Mouse (Mus musculus) gastrocnemius, adult 2 months (tissue): ENCODE measurements around the gene Gfpt2. TPM values are rescaled to one million over a fixed set of nuclear protein-coding genes. Genes with fewer than 3 reads are reported as not detected.
"Not testable (repeated sequence)": the region's sequence is repeated elsewhere in the genome, so short reads cannot be mapped to it uniquely, and the experiment has no call there.

Experiments
- DNase-seq: peaks from one replicate; pipeline ENCODE4 v3.0.0; 2022
- H3K27ac ChIP-seq: fragments of 200-600 bp; 2 replicates; pipeline ENCODE4 v1.8.1; 2022; ENCODE audit warnings: mild to moderate bottlenecking
- H3K4me3 ChIP-seq: fragments of 200-600 bp; 2 replicates; pipeline ENCODE4 v1.8.1; 2022; ENCODE audit warnings: mild to moderate bottlenecking, moderate library complexity
- CTCF ChIP-seq: fragments of 200-600 bp; IDR thresholded peaks from 2 replicates; pipeline ENCODE4 v1.8.1; 2022; ENCODE audit warnings: antibody characterized with exemption, mild to moderate bottlenecking, moderate library complexity
- intact Hi-C: fragments of 180-260 bp; cut with DNase I; formaldehyde crosslinking; loops from one replicate; pipeline ENCODE4 v1.15.1; 2025
- long read RNA-seq, 2 experiments: library from polyadenylated mRNA; stranded (forward); transcript quantifications; one replicate each; pipeline ENCODE4 v2.0.0; 2021
- total RNA-seq, 2 experiments: library from RNA; stranded (reverse); gene quantifications; 2 replicates each; pipeline ENCODE4 v1.2.3; 2021

Gene Gfpt2
- 10 to 100 TPM in 1 of 2 experiments, 1 to 10 TPM in 1; 7.5 to 11.1 TPM for total RNA-seq
- long read RNA-seq, experiment 1, transcript Gfpt2-201 (19 exons, 2,947 nt), result major isoform, 23 of 29 reads
- long read RNA-seq, experiment 1, partial matches to known transcripts, result 4 of 29 reads
- long read RNA-seq, experiment 1, other reads (novel, unspliced or antisense), result 2 of 29 reads
- long read RNA-seq, experiment 2, transcript Gfpt2-201 (19 exons, 2,947 nt), result major isoform, 6 of 9 reads
- long read RNA-seq, experiment 2, partial matches to known transcripts, result 2 of 9 reads
- long read RNA-seq, experiment 2, other reads (novel, unspliced or antisense), result 1 of 9 reads

DNA sequence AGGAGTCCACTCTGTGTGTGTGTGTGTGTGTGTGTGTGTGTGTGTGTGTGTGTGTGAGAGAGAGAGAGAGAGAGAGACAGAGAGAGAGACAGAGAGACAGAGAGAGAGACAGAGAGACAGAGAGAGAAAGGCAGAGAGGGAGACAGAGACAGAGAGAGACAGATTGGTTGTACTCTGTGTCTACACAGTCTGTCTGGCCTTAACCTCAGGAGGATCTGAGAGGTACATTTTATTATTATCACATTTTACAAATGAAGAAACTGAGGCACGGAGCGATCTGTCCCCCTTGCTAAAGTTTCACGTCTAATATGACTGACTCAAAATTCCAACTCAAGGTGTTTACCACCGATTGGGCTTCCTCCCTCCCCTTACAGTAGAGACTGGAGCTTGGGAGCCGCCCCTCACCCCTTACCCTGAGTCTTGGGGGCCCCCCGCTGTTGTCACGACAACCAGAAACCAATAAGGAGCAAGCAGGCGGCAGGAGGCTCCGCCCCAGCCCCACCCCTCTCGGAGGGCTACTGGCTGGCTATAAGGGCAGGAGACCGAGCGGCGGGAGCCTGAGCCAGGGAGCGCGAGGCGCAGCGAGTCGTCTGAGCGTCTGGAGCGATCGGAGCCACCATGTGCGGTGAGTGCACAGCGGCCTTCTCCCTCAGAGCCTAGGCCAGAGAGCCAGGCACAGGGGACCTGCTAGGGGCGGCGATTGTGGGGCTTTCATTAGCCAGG is at the start of gene Gfpt2:
TSS of gene Gfpt2 (plus strand) at position 560 of the 723 bp plus-strand sequence.
- Histone ChIP-seq H3K4me3 (peak within 1 kb of the TSS; percentile 69), H3K27ac (peak within 1 kb of the TSS; percentile 84)
- no peak for TF ChIP-seq CTCF
- peak; percentile 90 for DNase-seq
- intact Hi-C loops, result loop anchor here (10.0 kb wide), 1 partner anchor 69 kb away; no protein-coding TSS in a partner anchor

DNA sequence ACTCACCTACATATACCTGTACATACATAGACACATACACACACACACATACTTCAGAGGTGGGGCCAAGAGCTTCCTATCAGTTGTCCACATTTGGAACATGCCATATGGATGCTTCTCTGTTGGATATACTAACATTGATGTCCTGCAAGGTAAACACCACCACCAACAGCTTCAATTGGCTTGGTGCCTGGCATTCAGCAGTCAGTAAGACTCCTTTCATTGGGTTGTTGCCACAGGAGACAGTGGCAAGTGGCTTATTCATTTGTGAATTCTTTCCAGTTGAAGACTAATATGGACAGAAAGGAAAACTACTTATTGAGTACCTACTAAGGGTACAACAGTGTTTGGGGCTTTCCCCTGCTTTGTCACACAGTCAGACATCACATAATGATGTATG is 49.0 kb upstream of the Gfpt2 start:
- Histone ChIP-seq H3K4me3 (no peak overlapping the region), H3K27ac (no peak overlapping the region)
- intact Hi-C loops, result no loop called here
- no peak for DNase-seq
- TF ChIP-seq CTCF, result no peak

DNA sequence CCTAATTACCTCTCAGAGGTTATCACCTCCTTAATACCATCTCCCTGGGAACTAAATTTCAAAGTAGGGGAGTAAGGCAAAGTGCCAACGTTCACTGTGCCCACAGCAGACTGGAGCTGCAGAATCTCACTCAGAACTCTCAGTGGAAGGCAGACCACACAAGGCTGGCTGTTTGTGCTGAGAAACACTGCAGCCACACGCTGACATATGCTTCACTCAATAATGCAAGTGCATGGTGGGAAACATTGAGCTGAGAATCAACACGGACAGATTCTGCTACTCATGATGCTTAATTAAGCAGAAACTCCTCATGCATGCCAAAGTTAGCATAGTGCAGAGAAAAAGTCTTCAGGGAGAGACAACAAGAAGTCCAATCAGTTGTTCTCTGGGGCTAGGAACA is 48.1 kb upstream of the Gfpt2 start:
- TF ChIP-seq CTCF, result no peak
- no peak for DNase-seq

DNA sequence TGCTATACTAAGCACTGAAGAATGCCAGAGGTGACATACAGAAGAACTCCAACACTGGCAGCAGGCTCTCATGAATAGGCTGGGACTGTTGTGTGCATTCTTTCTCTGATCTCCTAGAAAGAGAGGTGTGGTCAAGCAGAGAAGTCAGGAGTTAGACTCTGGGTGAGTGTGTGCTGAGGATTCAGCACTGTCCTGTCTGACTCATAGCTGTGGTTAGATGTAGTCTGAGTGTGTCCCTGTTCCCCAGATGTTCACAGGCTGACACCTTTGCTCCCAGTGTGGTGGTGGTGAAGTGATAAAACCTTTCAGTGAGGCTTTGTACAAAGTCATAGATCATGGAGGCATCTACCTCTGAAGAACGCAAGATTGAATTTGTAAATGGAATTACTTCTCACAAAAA is 47.2 kb upstream of the Gfpt2 start:
- Histone ChIP-seq H3K27ac (no peak overlapping the region), H3K4me3 (no peak overlapping the region)
- intact Hi-C loops, result no loop called here
- no peak for DNase-seq
- TF ChIP-seq CTCF, result no peak

More for the DNA sequence above, 48.1 kb upstream of the Gfpt2 start:
- Histone ChIP-seq H3K4me3 (no peak overlapping the region), H3K27ac (no peak overlapping the region)
- intact Hi-C loops, result no loop called here

DNA sequence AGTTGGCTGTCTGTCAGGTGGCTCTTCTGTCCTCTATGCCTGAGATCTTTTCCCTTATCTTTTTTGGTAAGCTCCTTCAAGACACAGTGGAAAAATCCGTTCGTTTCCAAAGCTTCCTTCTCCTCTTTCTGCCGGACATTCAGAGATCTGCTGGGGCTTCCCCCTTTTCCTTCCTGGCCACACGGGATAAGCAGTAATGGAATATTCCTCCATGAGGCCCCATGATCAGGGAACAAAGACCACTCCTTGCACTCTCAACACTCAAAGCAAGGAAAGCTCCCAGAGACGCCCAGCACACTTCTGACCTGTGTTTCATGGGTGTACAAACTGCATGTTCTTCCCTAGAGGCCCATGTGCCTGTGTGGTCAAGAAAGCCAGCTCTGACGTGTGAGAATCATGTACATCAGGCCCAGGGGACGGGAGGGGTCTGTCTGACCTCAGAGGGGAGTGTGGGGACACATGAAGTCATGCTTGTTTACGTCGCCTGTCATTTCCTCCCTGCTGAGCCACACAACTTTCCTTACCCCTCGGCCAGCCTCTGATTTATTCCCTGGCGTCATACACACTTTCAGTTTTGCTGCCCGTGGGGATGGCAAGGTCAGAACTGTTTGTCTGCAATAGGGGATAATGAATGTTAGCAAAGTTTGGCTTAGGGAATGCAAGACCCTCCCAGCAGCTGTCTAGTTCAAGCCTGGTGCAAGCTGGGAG is 38.9 kb upstream of the Gfpt2 start:
- peak overlapping the region; percentile 39 for H3K4me3 ChIP-seq

DNA sequence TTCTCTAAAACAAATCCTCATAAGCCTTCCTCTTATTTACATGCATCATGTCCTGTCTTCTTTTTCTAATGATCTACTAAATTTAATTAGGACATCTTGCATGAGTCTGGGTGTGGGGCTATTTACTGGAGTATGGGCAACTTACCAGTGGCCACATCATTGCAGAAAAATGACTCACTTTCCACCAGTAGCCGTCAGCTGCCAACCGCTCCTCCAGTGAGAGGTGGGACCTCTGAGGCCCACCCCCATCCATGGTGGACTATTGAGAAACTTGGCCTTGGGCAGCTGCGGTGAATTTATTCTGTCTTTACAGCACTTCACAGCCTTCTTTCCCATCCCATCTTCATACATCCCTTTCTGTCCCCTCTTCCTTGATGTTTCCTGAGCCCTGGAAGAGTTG is 35.9 kb upstream of the Gfpt2 start:
- DNase-seq, result peak; percentile 56
- Histone ChIP-seq H3K27ac (no peak overlapping the region), H3K4me3 (no peak overlapping the region)
- TF ChIP-seq CTCF, result no peak
- intact Hi-C loops, result no loop called here

More for the DNA sequence above, 38.9 kb upstream of the Gfpt2 start:
- intact Hi-C loops, result no loop called here
- H3K27ac ChIP-seq, result peak overlapping the region; percentile 73
- TF ChIP-seq CTCF, result no peak
- DNase-seq, result peak; percentile 70

DNA sequence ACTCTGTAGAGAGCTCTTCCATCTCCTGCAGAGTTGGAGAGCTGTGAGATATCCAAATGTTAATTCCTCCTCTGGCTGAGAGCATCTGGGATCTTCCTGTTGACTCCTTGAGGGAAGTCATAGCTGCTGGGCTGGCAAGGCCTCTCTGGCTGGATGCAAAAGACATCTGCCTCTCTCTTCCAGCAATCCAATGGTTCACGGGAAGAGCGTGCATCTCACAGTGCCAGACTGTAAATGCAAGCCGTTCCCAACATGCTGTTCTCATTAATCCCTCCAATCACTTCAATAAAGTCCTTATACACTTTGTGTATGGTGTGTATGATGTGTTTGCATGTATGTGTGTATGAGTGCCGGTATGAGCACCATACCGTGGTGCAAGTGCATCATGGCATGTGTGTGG is 32.8 kb upstream of the Gfpt2 start:
- Histone ChIP-seq H3K27ac (peak overlapping the region; percentile 28; the same call in 1 of the 2 replicates), H3K4me3 (no peak overlapping the region)
- DNase-seq, result peak; percentile 32
- intact Hi-C loops, result no loop called here
- TF ChIP-seq CTCF, result no peak

DNA sequence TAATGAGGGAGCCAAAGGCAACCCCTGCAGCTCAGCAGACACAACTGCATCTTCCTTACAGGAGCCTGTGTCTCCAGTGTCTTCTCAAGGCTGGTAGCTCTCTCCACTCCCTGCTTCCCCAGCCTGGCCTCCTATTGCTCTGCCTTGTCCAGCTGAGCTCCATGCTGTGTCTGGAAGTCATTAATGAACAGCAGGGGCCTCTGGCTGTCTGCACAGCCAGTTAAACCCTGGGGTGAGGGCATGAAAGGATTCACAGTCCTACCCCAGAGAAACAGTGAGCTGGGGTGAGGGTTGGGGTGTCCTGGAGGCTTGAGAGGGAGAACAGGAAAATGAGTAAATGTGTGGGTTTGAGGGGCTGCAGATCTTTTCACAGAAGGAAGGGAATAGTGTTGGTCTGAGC is 30.4 kb upstream of the Gfpt2 start:
- intact Hi-C loops, result no loop called here
- DNase-seq, result peak; percentile 38

DNA sequence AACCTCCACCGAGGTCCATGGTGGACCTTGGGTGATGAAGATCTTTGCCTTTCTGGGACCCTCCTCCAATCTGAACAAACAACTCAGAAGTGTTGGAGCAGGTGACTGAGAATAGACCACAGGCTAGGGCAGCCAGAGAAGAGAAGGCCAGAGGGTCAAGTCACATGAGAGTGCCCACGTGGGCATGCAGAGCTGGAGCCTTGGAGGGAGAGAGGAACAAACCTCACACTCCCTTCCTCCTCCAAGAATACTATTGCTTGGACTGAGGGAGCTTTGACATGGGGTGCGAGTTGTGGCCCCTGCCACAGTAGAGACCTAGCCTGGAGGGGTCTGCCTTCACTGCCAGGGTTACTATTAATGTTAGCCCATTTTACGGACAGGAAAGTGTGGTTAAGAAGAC is 30.0 kb upstream of the Gfpt2 start:
- Histone ChIP-seq H3K4me3 (peak overlapping the region; percentile 23; the same call in 1 of the 2 replicates), H3K27ac (peak overlapping the region; percentile 52)
- intact Hi-C loops, result no loop called here
- no peak for TF ChIP-seq CTCF
- DNase-seq, result no peak

More for the DNA sequence above, 30.4 kb upstream of the Gfpt2 start:
- Histone ChIP-seq H3K4me3 (no peak overlapping the region), H3K27ac (peak overlapping the region; percentile 52)
- TF ChIP-seq CTCF, result no peak

DNA sequence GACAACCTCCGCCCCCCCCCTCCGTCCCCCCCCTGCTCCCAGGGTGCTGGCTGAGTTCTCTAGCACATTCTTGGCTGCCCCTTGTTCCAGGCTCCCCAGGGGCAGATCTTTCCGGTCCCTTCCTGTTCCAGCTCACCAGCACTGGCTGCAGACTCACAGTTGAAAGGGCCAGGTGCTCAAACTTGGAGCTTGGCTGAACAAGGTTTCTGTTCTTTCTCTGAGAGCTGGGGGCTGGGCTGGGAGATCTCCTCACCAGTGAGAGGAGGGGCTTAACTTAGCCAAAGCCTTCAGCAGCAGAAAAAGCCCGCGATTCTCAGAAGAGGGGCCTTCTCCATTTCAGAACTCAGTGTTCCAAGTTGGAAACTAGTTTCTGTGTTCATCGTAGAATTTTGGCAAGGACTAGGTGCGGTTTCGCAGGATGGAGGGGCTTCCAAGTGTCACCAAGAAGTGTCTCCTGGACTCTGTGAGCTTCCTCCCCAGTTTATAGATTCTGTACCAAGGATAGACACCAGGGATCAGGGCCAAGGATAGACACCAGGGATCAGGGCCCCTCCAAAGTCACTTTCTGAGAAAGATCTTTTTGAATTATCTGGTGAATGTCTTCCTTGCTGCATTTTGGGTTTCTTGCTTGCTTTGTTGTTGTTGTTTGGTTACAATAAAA is 29.2 kb upstream of the Gfpt2 start:
- Histone ChIP-seq H3K27ac (peak overlapping the region; percentile 52), H3K4me3 (peak overlapping the region; percentile 23)
- intact Hi-C loops, result no loop called here
- peak; percentile 81 for DNase-seq
- no peak for TF ChIP-seq CTCF

DNA sequence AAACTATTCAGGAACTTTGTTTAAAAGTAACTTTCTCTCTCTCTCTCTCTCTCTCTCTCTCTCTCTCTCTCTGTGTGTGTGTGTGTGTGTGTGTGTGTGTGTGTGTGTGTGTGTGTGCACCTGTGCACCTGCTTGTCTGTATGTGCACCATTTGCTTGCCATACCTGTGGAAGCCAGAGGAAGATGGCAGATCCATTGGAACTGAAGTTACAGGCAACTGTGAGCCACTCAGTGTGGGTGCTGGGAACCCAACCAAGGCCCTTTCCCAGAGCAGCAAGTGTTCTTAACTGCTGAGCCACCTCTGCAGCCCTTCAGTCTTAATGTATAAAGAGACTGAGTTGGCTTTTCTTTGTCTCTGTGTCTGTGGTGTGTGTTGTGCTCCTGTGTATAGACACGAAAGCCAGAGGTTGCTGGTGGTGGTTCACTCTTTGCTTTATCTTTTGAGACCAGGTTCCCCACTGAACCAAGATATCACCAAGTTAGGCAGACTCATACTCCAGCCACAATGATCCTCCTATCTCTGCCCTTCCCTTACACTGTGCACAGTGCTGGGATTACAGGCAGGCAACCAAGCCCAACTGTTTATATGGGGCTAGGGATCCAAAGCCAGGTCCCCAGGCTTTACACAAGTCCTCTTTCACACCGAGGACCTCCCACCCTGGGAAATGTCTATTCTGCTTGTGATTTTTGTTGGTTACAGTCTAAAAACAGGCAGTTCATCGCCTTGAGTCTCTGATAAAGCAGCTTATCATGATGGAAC is 28.4 kb upstream of the Gfpt2 start:
- TF ChIP-seq CTCF, result no peak
- DNase-seq, result no peak
- Histone ChIP-seq H3K4me3 (no peak overlapping the region), H3K27ac (peak overlapping the region; percentile 52; the same call in 1 of the 2 replicates)
- intact Hi-C loops, result no loop called here

DNA sequence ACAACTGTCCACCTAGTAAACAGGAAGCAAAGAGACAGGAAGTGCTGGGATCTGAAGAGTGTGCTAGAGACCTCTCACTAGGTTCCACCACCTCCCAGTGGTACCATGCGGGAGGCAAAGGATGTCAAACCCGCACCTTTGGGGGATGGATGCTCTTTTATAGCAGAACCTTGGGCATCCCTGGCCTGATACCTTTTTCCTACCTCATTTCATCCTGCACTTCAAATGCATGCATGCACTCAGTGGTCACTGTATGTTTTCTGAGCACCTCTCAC is 27.9 kb upstream of the Gfpt2 start:
- intact Hi-C loops, result no loop called here
- H3K27ac ChIP-seq, result no peak overlapping the region
- no peak overlapping the region for H3K4me3 ChIP-seq
- TF ChIP-seq CTCF, result no peak
- DNase-seq, result no peak

DNA sequence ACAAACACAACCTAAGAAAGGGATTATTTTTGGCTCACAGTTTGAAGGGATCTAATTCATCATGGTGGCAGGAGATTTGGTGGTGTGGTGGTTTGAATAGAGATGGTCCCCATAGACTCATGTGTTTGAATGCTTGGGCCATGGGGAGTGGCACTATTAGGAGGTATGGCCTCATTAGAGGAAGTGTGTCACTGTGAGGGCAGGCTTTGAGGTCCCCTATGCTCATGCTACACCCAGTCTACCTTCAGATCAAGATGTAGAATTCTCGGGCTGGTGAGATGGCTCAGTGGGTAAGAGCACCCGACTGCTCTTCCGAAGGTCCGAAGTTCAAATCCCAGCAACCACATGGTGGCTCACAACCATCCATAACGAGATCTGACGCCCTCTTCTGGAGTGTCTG is 26.5 kb upstream of the Gfpt2 start:
- intact Hi-C loops, DNase-seq, H3K4me3 ChIP-seq, H3K27ac ChIP-seq: not testable (repeated sequence)
